Mouse (Mus musculus): ENCODE data around the gene Tsn. TPM values are rescaled to one million over a fixed set of nuclear protein-coding genes. Genes with fewer than 3 reads are reported as not detected.

The Tsn gene
- total RNA-seq, 4 experiments from 2014 or later, result 62.5 to 74.0 (median 67.0) TPM

Other genes starting within 250 kb of the Tsn start
- gene Gm29106, start 135.2 kb downstream of the Tsn start, total RNA-seq (2022), result not detected
- 10 to 100 TPM; 13.8 to 16.8 (median 14.7) TPM for gene Nifk, start 10.1 kb upstream of the Tsn start, total RNA-seq (2022)
- gene Clasp1, start 77.3 kb upstream of the Tsn start, total RNA-seq (2022), result 100 to 1,000 TPM; 339 to 450 (median 397) TPM

Data from heart, adult 8-10 months (tissue).